Mouse (Mus musculus): ENCODE data around the gene Pnmal2. TPM values are rescaled to one million over a fixed set of nuclear protein-coding genes. Genes with fewer than 3 reads are reported as not detected.

Pnmal2 gene
- polyA plus RNA-seq, 1 experiment from 2014 or later, result 0.06 TPM

- DNase-seq, result peak; percentile 22
- H3K9me3 ChIP-seq (ENCODE audit: low read length), result no peaks in the 10 kb centered on the region
- H3K27ac ChIP-seq (ENCODE audit: low read depth), result no peak within 1 kb of the TSS
- no peak for ATAC-seq
- no peak within 1 kb of the TSS for H3K9ac ChIP-seq (replicated peaks)
- no peaks in the 10 kb centered on the region for H3K4me1 ChIP-seq (ENCODE audit: insufficient read depth)
- TF ChIP-seq EP300 (IDR thresholded peaks at IDR 0.05; ENCODE audit: low read depth) (no peak), CTCF (IDR thresholded peaks at IDR 0.05; ENCODE audit: low read depth) (no peak)
- H3K4me2 ChIP-seq (ENCODE audit: low read depth, low read length), result no peak within 1 kb of the TSS
- H3K27me3 ChIP-seq (ENCODE audit: insufficient read depth, low read length), result no peaks in the 10 kb centered on the region
- H3K4me3 ChIP-seq (ENCODE audit: low read depth, low read length), result no peak within 1 kb of the TSS
- WGBS (ENCODE audit: insufficient replicate concordance), result 39% methylated on average over 17 of the region's 17 CpGs
- H3K36me3 ChIP-seq (replicated peaks; ENCODE audit: insufficient read depth, low read length), result no peaks in the 10 kb centered on the region
These were observed 15.2 kb downstream of the Pnmal2 start, which contains the start of gene Pnmal1 for GRCm38 (mm10) chr7:16959539-16960187. TSS of gene Pnmal1 (plus strand) at chr7:16959679.

DNA sequence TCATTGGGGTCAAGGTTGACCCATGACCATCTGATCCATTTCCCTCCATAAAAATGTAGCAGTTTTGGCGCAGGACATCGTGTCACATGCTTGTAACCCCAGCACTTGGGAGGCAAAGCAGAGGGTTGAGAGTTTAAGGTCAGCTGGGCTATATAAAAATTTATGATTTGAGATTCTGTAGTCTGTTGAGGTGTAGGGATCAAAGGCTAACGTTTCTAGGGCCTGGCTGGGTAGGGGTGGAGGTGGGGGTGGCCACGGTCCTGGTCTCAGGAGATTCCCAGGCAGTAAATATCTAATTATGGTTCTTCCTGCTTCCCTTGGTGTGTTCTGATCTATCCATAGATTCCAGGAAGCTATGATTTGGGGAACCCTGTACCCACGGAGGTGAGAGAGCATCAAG is 17.2 kb downstream of the Pnmal2 start:
- no peak for ATAC-seq
- no peaks in the 10 kb centered on the region for H3K9me3 ChIP-seq (ENCODE audit: low read length)
- no peaks in the 10 kb centered on the region for H3K36me3 ChIP-seq (replicated peaks; ENCODE audit: insufficient read depth, low read length)
- 64% methylated on average over 5 of the region's 5 CpGs for WGBS (ENCODE audit: insufficient replicate concordance)
- no peaks in the 10 kb centered on the region for H3K4me1 ChIP-seq (ENCODE audit: insufficient read depth)
- H3K9ac ChIP-seq (replicated peaks), result no peak overlapping the region
- no peak overlapping the region for H3K4me3 ChIP-seq (ENCODE audit: low read depth, low read length)
- no peak for DNase-seq
- H3K27me3 ChIP-seq (ENCODE audit: insufficient read depth, low read length), result no peaks in the 10 kb centered on the region
- no peak for TF ChIP-seq EP300 (IDR thresholded peaks at IDR 0.05; ENCODE audit: low read depth)
- no peak for TF ChIP-seq CTCF (IDR thresholded peaks at IDR 0.05; ENCODE audit: low read depth)
- H3K27ac ChIP-seq (ENCODE audit: low read depth), result no peak overlapping the region
- no peak overlapping the region for H3K4me2 ChIP-seq (ENCODE audit: low read depth, low read length)

DNA sequence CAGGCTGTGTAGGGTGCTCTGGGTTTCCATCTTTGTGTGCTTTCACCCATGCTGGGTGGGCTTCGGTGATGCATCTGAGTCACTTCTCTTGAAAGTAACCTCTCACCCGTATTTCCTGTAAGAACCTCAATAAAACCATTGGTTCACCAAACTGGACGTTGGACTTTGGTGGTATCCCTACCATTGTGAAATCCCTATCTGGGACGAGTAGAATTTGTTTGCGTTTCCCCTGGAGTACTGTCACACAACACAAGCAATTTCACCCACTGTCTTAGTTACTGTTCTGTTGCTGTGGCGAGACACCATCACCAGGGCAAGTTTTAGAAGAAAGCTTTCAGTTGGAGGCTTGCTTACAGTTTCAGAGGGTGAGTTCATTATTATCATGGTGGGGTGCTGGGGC is 23.9 kb downstream of the Pnmal2 start:
- Histone ChIP-seq H3K27ac (ENCODE audit: low read depth) (peak overlapping the region; percentile 81), H3K4me1 (ENCODE audit: insufficient read depth) (no peaks in the 10 kb centered on the region), H3K4me2 (ENCODE audit: low read depth, low read length) (peak overlapping the region; percentile 30), H3K4me3 (ENCODE audit: low read depth, low read length) (no peak overlapping the region), H3K9ac (replicated peaks) (no peak overlapping the region), H3K36me3 (replicated peaks; ENCODE audit: insufficient read depth, low read length) (no peaks in the 10 kb centered on the region), H3K27me3 (ENCODE audit: insufficient read depth, low read length) (no peaks in the 10 kb centered on the region), H3K9me3 (ENCODE audit: low read length) (no peaks in the 10 kb centered on the region)
- 57% methylated on average over 6 of the region's 6 CpGs for WGBS (ENCODE audit: insufficient replicate concordance)
- peak; percentile 88 for ATAC-seq
- peak; percentile 19 for DNase-seq
- TF ChIP-seq EP300 (IDR thresholded peaks at IDR 0.05; ENCODE audit: low read depth) (peak; percentile 35; the same call in 1 of the 2 replicates), CTCF (IDR thresholded peaks at IDR 0.05; ENCODE audit: low read depth) (no peak)

DNA sequence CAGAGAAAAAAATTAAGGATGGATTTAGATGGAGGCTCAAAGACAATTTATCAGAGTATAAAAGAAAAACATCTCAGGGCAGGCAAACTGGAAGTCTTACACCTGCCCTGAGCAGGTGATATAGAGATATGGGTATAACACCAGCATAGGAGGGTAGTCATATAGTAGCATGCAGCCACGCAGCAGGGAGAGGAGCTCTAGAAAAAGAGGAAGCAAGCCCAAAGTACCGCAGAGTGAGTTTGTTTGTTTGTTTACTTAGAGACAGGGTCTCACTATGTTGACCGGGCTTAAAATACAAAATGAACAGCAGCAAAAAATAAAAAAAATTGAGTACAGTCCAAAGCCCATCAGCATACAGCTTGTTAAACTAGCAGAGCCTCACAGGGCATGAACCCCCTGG is 26.7 kb downstream of the Pnmal2 start:
- TF ChIP-seq EP300 (IDR thresholded peaks at IDR 0.05; ENCODE audit: low read depth) (no peak), CTCF (IDR thresholded peaks at IDR 0.05; ENCODE audit: low read depth) (no peak)
- no peaks in the 10 kb centered on the region for H3K36me3 ChIP-seq (replicated peaks; ENCODE audit: insufficient read depth, low read length)
- H3K27me3 ChIP-seq (ENCODE audit: insufficient read depth, low read length), result no peaks in the 10 kb centered on the region
- H3K9ac ChIP-seq (replicated peaks), result no peak overlapping the region
- DNase-seq (no peak), ATAC-seq (no peak)
- 44% methylated on average over 3 of the region's 3 CpGs for WGBS (ENCODE audit: insufficient replicate concordance)
- no peak overlapping the region for H3K4me2 ChIP-seq (ENCODE audit: low read depth, low read length)
- no peaks in the 10 kb centered on the region for H3K4me1 ChIP-seq (ENCODE audit: insufficient read depth)
- no peak overlapping the region for H3K27ac ChIP-seq (ENCODE audit: low read depth)
- H3K4me3 ChIP-seq (ENCODE audit: low read depth, low read length), result no peak overlapping the region
- H3K9me3 ChIP-seq (ENCODE audit: low read length), result no peaks in the 10 kb centered on the region

DNA sequence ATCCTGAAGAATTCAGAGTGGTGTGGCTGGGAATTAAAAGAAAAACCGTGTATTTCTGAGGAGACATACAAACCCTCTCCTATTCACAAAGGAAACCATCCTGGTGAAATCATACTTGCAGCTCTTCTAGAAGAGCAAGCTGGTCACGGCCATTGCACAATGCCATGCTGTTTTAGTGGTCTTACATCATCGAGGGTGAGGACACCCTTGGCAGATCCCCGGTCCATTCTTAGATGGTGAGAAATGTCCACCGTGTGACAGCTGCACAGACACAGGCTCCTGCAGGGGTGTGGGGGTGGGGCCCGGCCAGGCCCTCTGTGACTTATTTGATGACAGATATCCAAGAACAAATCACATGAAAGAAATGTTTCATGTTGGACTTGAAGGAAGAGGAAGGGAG is 29.5 kb downstream of the Pnmal2 start:
- DNase-seq (peak; percentile 64), ATAC-seq (peak; percentile 69; the same call in 1 of the 2 replicates)
- Histone ChIP-seq H3K4me1 (ENCODE audit: insufficient read depth) (no peaks in the 10 kb centered on the region; the same call in 1 of the 2 replicates), H3K9ac (replicated peaks) (no peak overlapping the region), H3K27ac (ENCODE audit: low read depth) (no peak overlapping the region), H3K9me3 (ENCODE audit: low read length) (no peaks in the 10 kb centered on the region), H3K27me3 (ENCODE audit: insufficient read depth, low read length) (no peaks in the 10 kb centered on the region), H3K4me2 (ENCODE audit: low read depth, low read length) (no peak overlapping the region), H3K36me3 (replicated peaks; ENCODE audit: insufficient read depth, low read length) (no peaks in the 10 kb centered on the region), H3K4me3 (ENCODE audit: low read depth, low read length) (no peak overlapping the region)
- 31% methylated on average over 6 of the region's 6 CpGs for WGBS (ENCODE audit: insufficient replicate concordance)
- no peak for TF ChIP-seq CTCF (IDR thresholded peaks at IDR 0.05; ENCODE audit: low read depth)
- 0 out of 2 replicates have a peak, but pooled peaks have one; percentile 14 for TF ChIP-seq EP300 (IDR thresholded peaks at IDR 0.05; ENCODE audit: low read depth)

- Histone ChIP-seq H3K27me3 (ENCODE audit: insufficient read depth, low read length) (no peaks in the 10 kb centered on the region), H3K9me3 (ENCODE audit: low read length) (no peaks in the 10 kb centered on the region), H3K4me3 (ENCODE audit: low read depth, low read length) (no peak overlapping the region), H3K9ac (replicated peaks) (no peak overlapping the region), H3K4me1 (ENCODE audit: insufficient read depth) (peaks cover 8% of the 10 kb centered on the region), H3K4me2 (ENCODE audit: low read depth, low read length) (no peak overlapping the region), H3K36me3 (replicated peaks; ENCODE audit: insufficient read depth, low read length) (no peaks in the 10 kb centered on the region), H3K27ac (ENCODE audit: low read depth) (no peak overlapping the region)
- TF ChIP-seq CTCF (IDR thresholded peaks at IDR 0.05; ENCODE audit: low read depth) (no peak), EP300 (IDR thresholded peaks at IDR 0.05; ENCODE audit: low read depth) (no peak)
- DNase-seq (no peak), ATAC-seq (no peak)
- 64% methylated on average over 8 of the region's 8 CpGs for WGBS (ENCODE audit: insufficient replicate concordance)
These were observed 31.8 kb downstream of the Pnmal2 start for GRCm38 (mm10) chr7:16976298-16976697.
